Mouse (Mus musculus) cortical plate, adult 2 months (tissue): ENCODE results near the gene U2af1.

Source experiments
- CTCF ChIP-seq: fragments of 200-500 bp; IDR thresholded peaks from 2 replicates; pipeline ENCODE4 v1.5.1; 2011; ENCODE audit warnings: mild to moderate bottlenecking, control low read depth, low read length; ENCODE audit not compliant: insufficient read depth; ENCODE audit errors: extremely low read depth
- POLR2A ChIP-seq: fragments of 200-500 bp; IDR thresholded peaks from 2 replicates; pipeline ENCODE4 v1.6.1; 2011; ENCODE audit warnings: mild to moderate bottlenecking, low read length, control low read depth; ENCODE audit not compliant: insufficient read depth; ENCODE audit errors: extremely low read depth

DNA sequence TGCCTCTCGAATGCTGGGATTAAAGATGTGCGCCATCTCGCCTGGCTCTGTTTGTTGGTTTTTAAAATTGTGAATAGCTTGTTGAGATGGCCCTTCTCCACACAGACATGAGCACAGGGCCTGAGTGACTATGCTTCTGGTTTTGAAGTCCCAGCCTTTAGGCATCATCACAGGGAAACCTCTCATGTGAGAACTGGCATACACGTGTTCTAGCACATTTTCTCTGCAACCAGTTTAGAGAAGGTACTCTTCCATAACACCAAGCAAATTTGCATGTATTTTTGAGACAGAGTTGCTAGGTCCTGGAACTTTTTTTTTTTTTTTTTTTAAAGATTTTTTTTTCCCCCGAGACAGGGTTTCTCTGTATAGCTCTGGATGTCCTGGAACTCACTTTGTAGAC lies 2.0 kb downstream of the U2af1 start:
- no peak for TF ChIP-seq CTCF
- TF ChIP-seq POLR2A: no peak
